Mouse (Mus musculus) ES-Bruce4 (cell line): Measurements from ENCODE around the gene Pdzd7. TPM values are rescaled to one million over a fixed set of nuclear protein-coding genes. Genes with fewer than 3 reads are reported as not detected.
A peak's percentile ranks its signal among the peaks of the same experiment; 100 is the strongest.

Source experiments
- H3K27ac ChIP-seq: 2 replicates; pipeline ENCODE4 v1.5.1; 2012; ENCODE audit warnings: low read length, inconsistent platforms; ENCODE audit not compliant: insufficient read depth
- H3K27me3 ChIP-seq: 2 replicates; pipeline ENCODE4 v1.6.1; 2012; ENCODE audit warnings: mild to moderate bottlenecking, low read length, inconsistent platforms; ENCODE audit not compliant: control insufficient read depth, poor library complexity, insufficient read depth, severe bottlenecking
- H3K36me3 ChIP-seq: 2 replicates; pipeline ENCODE4 v1.6.1; 2012; ENCODE audit warnings: inconsistent platforms, mild to moderate bottlenecking, low read length, moderate library complexity; ENCODE audit not compliant: control insufficient read depth, poor library complexity, insufficient read depth, severe bottlenecking
- H3K4me1 ChIP-seq: one replicate; pipeline ENCODE4 v1.8.1; 2011; ENCODE audit warnings: low read length; ENCODE audit not compliant: control insufficient read depth, insufficient read depth
- H3K4me3 ChIP-seq: 2 replicates; pipeline ENCODE4 v1.5.1; 2011; ENCODE audit warnings: low read depth, mild to moderate bottlenecking, low read length
- H3K9ac ChIP-seq: 2 replicates; pipeline ENCODE4 v1.6.1; 2012; ENCODE audit warnings: low read depth, mild to moderate bottlenecking, inconsistent platforms; ENCODE audit not compliant: poor library complexity, severe bottlenecking
- H3K9me3 ChIP-seq: replicated peaks from 2 replicates; pipeline ENCODE4 v1.6.1; 2012; ENCODE audit warnings: mild to moderate bottlenecking, low read length, inconsistent platforms; ENCODE audit not compliant: control insufficient read depth, poor library complexity, insufficient read depth, severe bottlenecking
- CTCF ChIP-seq: IDR thresholded peaks from one replicate; pipeline ENCODE4 v1.8.1; 2011; ENCODE audit warnings: low read depth, low read length
- EP300 ChIP-seq: IDR thresholded peaks from 2 replicates; pipeline ENCODE4 v1.6.1; 2011; ENCODE audit warnings: low read depth, low read length; ENCODE audit not compliant: insufficient read depth
- POLR2A ChIP-seq: IDR thresholded peaks from one replicate; pipeline ENCODE4 v1.8.1; 2011; ENCODE audit warnings: low read length; ENCODE audit not compliant: insufficient read depth
- polyA plus RNA-seq: library from polyadenylated mRNA; stranded (reverse); fragments of >200 nt; gene quantifications from 2 replicates; pipeline ENCODE4 v1.2.4, GENCODE M21; 2011; ENCODE audit warnings: low read depth; ENCODE audit not compliant: missing spikeins, insufficient read depth, insufficient read length

The Pdzd7 gene
- polyA plus RNA-seq, 1 experiment: 1.3 TPM

- H3K4me1 ChIP-seq: peaks cover 11% of the 10 kb centered on the region
- no peaks in the 10 kb centered on the region for H3K9me3 ChIP-seq
- TF ChIP-seq POLR2A (no peak), EP300 (no peak), CTCF (no peak)
- no peak overlapping the region for H3K27ac ChIP-seq
- no peak overlapping the region for H3K4me3 ChIP-seq
- no peaks in the 10 kb centered on the region for H3K36me3 ChIP-seq
- no peak overlapping the region for H3K9ac ChIP-seq
- no peaks in the 10 kb centered on the region for H3K27me3 ChIP-seq
Observed at GRCm38 (mm10) chr19:44992712-44993111, 52.8 kb downstream of the Pdzd7 start.

- peaks cover 11% of the 10 kb centered on the region for H3K4me1 ChIP-seq
- H3K36me3 ChIP-seq: no peaks in the 10 kb centered on the region
- H3K9me3 ChIP-seq: no peaks in the 10 kb centered on the region
- TF ChIP-seq EP300 (0 out of 2 replicates have a peak, but pooled peaks have one; percentile 3), CTCF (no peak)
- H3K4me3 ChIP-seq: no peak overlapping the region
- H3K9ac ChIP-seq: no peak overlapping the region
- H3K27ac ChIP-seq: no peak overlapping the region
- H3K27me3 ChIP-seq: no peaks in the 10 kb centered on the region
Observed at GRCm38 (mm10) chr19:44992246-44992645, 53.3 kb downstream of the Pdzd7 start.

- Histone ChIP-seq H3K27ac (no peak overlapping the region), H3K9me3 (no peaks in the 10 kb centered on the region), H3K27me3 (no peaks in the 10 kb centered on the region), H3K36me3 (no peaks in the 10 kb centered on the region), H3K4me3 (no peak overlapping the region), H3K9ac (no peak overlapping the region), H3K4me1 (peaks cover 11% of the 10 kb centered on the region)
- TF ChIP-seq EP300 (no peak), CTCF (no peak)
Observed at GRCm38 (mm10) chr19:44991031-44991430, 54.5 kb downstream of the Pdzd7 start.

- Histone ChIP-seq H3K4me1 (peaks cover 12% of the 10 kb centered on the region), H3K9ac (peak overlapping the region; percentile 66), H3K9me3 (no peaks in the 10 kb centered on the region), H3K4me3 (peak overlapping the region; percentile 84), H3K36me3 (no peaks in the 10 kb centered on the region), H3K27me3 (no peaks in the 10 kb centered on the region), H3K27ac (no peak overlapping the region)
- TF ChIP-seq POLR2A (no peak), EP300 (no peak), CTCF (no peak)
Observed at GRCm38 (mm10) chr19:44989567-44990495, 55.7 kb downstream of the Pdzd7 start.

GRCm38 (mm10) chr19:44988831-44989566 is 56.5 kb downstream of the Pdzd7 start, which contains the start of gene Sema4g:
Gene Sema4g, plus strand, starts transcription at chr19:44989101.
- no peak within 1 kb of the TSS for H3K27ac ChIP-seq
- peak within 1 kb of the TSS; percentile 66 for H3K9ac ChIP-seq
- H3K4me3 ChIP-seq: peak within 1 kb of the TSS; percentile 84
- peaks cover 12% of the 10 kb centered on the region for H3K4me1 ChIP-seq
- H3K36me3 ChIP-seq: no peaks in the 10 kb centered on the region
- H3K27me3 ChIP-seq: no peaks in the 10 kb centered on the region
- H3K9me3 ChIP-seq: no peaks in the 10 kb centered on the region
- TF ChIP-seq CTCF (peak; percentile 9), POLR2A (no peak)

- no peaks in the 10 kb centered on the region for H3K27me3 ChIP-seq
- H3K4me3 ChIP-seq: no peak overlapping the region
- no peaks in the 10 kb centered on the region for H3K9me3 ChIP-seq
- no peaks in the 10 kb centered on the region for H3K36me3 ChIP-seq
- H3K27ac ChIP-seq: no peak overlapping the region
- H3K9ac ChIP-seq: no peak overlapping the region
- H3K4me1 ChIP-seq: peaks cover 12% of the 10 kb centered on the region
- TF ChIP-seq EP300 (no peak), CTCF (no peak), POLR2A (no peak)
Observed at GRCm38 (mm10) chr19:44988321-44988720, 57.2 kb downstream of the Pdzd7 start.
